Mouse (Mus musculus) stomach, postnatal 0 days (tissue): ENCODE measurements around the gene Lrrc45. TPM values are rescaled to one million over a fixed set of nuclear protein-coding genes. Genes with fewer than 3 reads are reported as not detected.

ENCODE experiments used
- ATAC-seq: fragments of 200-750 bp; cut with Nextera tagmentation; 2 replicates; pipeline ENCODE4 v1.8.0; 2017; ENCODE audit not compliant: low FRiP score, low TSS enrichment
- DNase-seq: peaks from one replicate; pipeline ENCODE4 v3.0.0-alpha.2; 2016; ENCODE audit warnings: low spot score
- H3K27ac ChIP-seq: fragments of 300-500 bp; sonication (generic); replicated peaks from 2 replicates; pipeline ENCODE4 v1.5.1; 2014; ENCODE audit warnings: mild to moderate bottlenecking, control low read depth
- H3K27me3 ChIP-seq: fragments of 300-500 bp; sonication (generic); 2 replicates; pipeline ENCODE4 v1.6.1; 2014; ENCODE audit warnings: low read length; ENCODE audit not compliant: control insufficient read depth, insufficient read depth
- H3K36me3 ChIP-seq: fragments of 300-500 bp; sonication (generic); 2 replicates; pipeline ENCODE4 v1.6.1; 2014; ENCODE audit warnings: low read length, mixed read lengths; ENCODE audit not compliant: control insufficient read depth, insufficient read depth
- H3K4me1 ChIP-seq: fragments of 300-500 bp; sonication (generic); replicated peaks from 2 replicates; pipeline ENCODE4 v1.6.1; 2014; ENCODE audit warnings: antibody characterized with exemption; ENCODE audit not compliant: control insufficient read depth, insufficient read depth
- H3K4me2 ChIP-seq: fragments of 300-500 bp; sonication (generic); replicated peaks from 2 replicates; pipeline ENCODE4 v1.6.1; 2014; ENCODE audit warnings: low read depth, mild to moderate bottlenecking, control low read depth, moderate library complexity
- H3K4me3 ChIP-seq: fragments of 300-500 bp; sonication (generic); 2 replicates; pipeline ENCODE4 v1.5.1; 2014; ENCODE audit warnings: low read depth, low read length, control low read depth
- H3K9ac ChIP-seq: fragments of 300-500 bp; sonication (generic); 2 replicates; pipeline ENCODE4 v1.6.1; 2014; ENCODE audit warnings: mild to moderate bottlenecking, low read length, control low read depth, mixed read lengths
- H3K9me3 ChIP-seq: fragments of 300-500 bp; sonication (generic); 2 replicates; pipeline ENCODE4 v1.6.1; 2016; ENCODE audit warnings: low read length; ENCODE audit not compliant: control insufficient read depth
- CTCF ChIP-seq: IDR thresholded peaks from 2 replicates; pipeline ENCODE4 v1.5.1; 2016; ENCODE audit warnings: antibody characterized with exemption, low read depth, mild to moderate bottlenecking, moderate library complexity
- EP300 ChIP-seq: optimal IDR thresholded peaks from 2 replicates; pipeline ENCODE3; 2016; ENCODE audit warnings: antibody characterized with exemption
- WGBS: fragments of 180-500 bp; shearing (Covaris S2); extraction: QIAGEN DNeasy Blood & Tissue Kit; methylation state at CpG from one replicate; pipeline ENCODE4 v1.1.7; 2014; 5-methylcytosine and 5-hydroxymethylcytosine counted together
- polyA plus RNA-seq: library from polyadenylated mRNA; unstranded; fragments of >200 nt; fragmentation: Nextera tagmentation; extraction: Ambion mirVana; gene quantifications from 2 replicates; pipeline ENCODE4 v1.2.1, GENCODE M21; 2015

The Lrrc45 gene
- polyA plus RNA-seq, 1 experiment from 2014 or later = 18.7 TPM

DNA sequence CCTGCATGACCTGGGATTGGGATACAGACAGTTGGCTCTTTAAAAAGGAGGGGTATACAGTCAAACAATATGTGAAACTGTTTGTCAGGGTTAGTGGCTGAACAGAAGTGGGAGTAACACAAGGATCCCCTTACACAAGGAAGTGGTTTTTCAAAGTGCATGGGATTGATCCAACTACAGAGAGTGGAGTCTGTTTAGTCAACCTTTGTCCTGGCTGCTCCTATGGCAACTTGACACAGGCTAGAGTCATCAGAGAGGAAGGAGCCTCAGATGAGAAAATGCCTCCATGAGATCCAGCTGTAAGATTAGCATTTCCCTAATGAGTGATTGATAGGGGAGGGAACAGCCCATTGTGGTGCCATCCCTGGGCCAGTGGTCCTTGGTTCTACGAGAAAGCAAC lies 54.5 kb downstream of the Lrrc45 start:
- DNase-seq = peak; percentile 62
- no peaks in the 10 kb centered on the region for H3K27me3 ChIP-seq
- H3K36me3 ChIP-seq = no peaks in the 10 kb centered on the region
- no peaks in the 10 kb centered on the region for H3K4me1 ChIP-seq
- H3K9ac ChIP-seq = no peak overlapping the region
- peak overlapping the region; percentile 70 for H3K27ac ChIP-seq
- no peak overlapping the region for H3K4me3 ChIP-seq
- WGBS = 74% methylated on average over 1 of the region's 1 CpGs
- no peaks in the 10 kb centered on the region for H3K9me3 ChIP-seq
- peak; percentile 84 for ATAC-seq
- TF ChIP-seq EP300 = no peak
- TF ChIP-seq CTCF = no peak
- H3K4me2 ChIP-seq = no peak overlapping the region

Other genes with a start within 250 kb of the Lrrc45 start
- gene Arl16, start 246.3 kb upstream of the Lrrc45 start, polyA plus RNA-seq = 24.4 and 30.6 TPM in 2 replicates
- 133 and 134 TPM in 2 replicates for gene Mrpl12, start 229.3 kb upstream of the Lrrc45 start, polyA plus RNA-seq
- gene Slc25a10, start 222.1 kb upstream of the Lrrc45 start, polyA plus RNA-seq = 86.1 and 94.0 TPM in 2 replicates
- 3.5 and 5.8 TPM in 2 replicates for gene Gcgr, start 183.2 kb upstream of the Lrrc45 start, polyA plus RNA-seq
- 113 and 115 TPM in 2 replicates for gene Mcrip1, start 164.2 kb upstream of the Lrrc45 start, polyA plus RNA-seq
- not detected in 2 replicates for gene Ppp1r27, start 162.8 kb upstream of the Lrrc45 start, polyA plus RNA-seq
- 858 and 892 TPM in 2 replicates for gene P4hb, start 140.7 kb upstream of the Lrrc45 start, polyA plus RNA-seq
- gene Arhgdia, start 132.3 kb upstream of the Lrrc45 start, polyA plus RNA-seq = 352 and 362 TPM in 2 replicates
- gene Alyref, start 115.6 kb upstream of the Lrrc45 start, polyA plus RNA-seq = 213 TPM in 2 replicates
- gene Anapc11, start 115.5 kb upstream of the Lrrc45 start, polyA plus RNA-seq = 121 and 126 TPM in 2 replicates
- 20.4 and 20.9 TPM in 2 replicates for gene Npb, start 105.4 kb upstream of the Lrrc45 start, polyA plus RNA-seq
- 73.7 and 79.0 TPM in 2 replicates for gene Pcyt2, start 96.0 kb upstream of the Lrrc45 start, polyA plus RNA-seq
- gene Sirt7, start 88.7 kb upstream of the Lrrc45 start, polyA plus RNA-seq = 36.1 and 42.2 TPM in 2 replicates
- 21.0 and 21.3 TPM in 2 replicates for gene Mafg, start 80.3 kb upstream of the Lrrc45 start, polyA plus RNA-seq
- gene Pycr1, start 70.2 kb upstream of the Lrrc45 start, polyA plus RNA-seq = 13.9 and 18.4 TPM in 2 replicates
- gene Myadml2, start 65.8 kb upstream of the Lrrc45 start, polyA plus RNA-seq = 0.21 TPM in 1 of 2 replicates, not detected in the other
- 1.4 and 2.7 TPM in 2 replicates for gene Notum, start 52.8 kb upstream of the Lrrc45 start, polyA plus RNA-seq
- gene Aspscr1, start 41.0 kb upstream of the Lrrc45 start, polyA plus RNA-seq = 74.1 and 81.1 TPM in 2 replicates
- 123 and 127 TPM in 2 replicates for gene Cenpx, start 187 bp upstream of the Lrrc45 start, polyA plus RNA-seq
- 21.9 and 22.1 TPM in 2 replicates for gene Rac3, start 7.5 kb downstream of the Lrrc45 start, polyA plus RNA-seq
- 56.3 and 58.4 TPM in 2 replicates for gene Dcxr, start 13.4 kb downstream of the Lrrc45 start, polyA plus RNA-seq
- 129 and 160 TPM in 2 replicates for gene Cbr2, start 18.2 kb downstream of the Lrrc45 start, polyA plus RNA-seq
- 3.0 and 3.1 TPM in 2 replicates for gene Hmga1b, start 48.9 kb downstream of the Lrrc45 start, polyA plus RNA-seq
- gene Rfng, start 70.3 kb downstream of the Lrrc45 start, polyA plus RNA-seq = 18.1 and 23.2 TPM in 2 replicates
- gene Gps1, start 70.3 kb downstream of the Lrrc45 start, polyA plus RNA-seq = 94.5 and 98.6 TPM in 2 replicates
- gene Dus1l, start 82.5 kb downstream of the Lrrc45 start, polyA plus RNA-seq = 39.8 and 42.4 TPM in 2 replicates
- 16.0 and 19.7 TPM in 2 replicates for gene Fasn, start 110.6 kb downstream of the Lrrc45 start, polyA plus RNA-seq
- 1.1 and 1.4 TPM in 2 replicates for gene Ccdc57, start 218.9 kb downstream of the Lrrc45 start, polyA plus RNA-seq
- gene Slc16a3, start 234.6 kb downstream of the Lrrc45 start, polyA plus RNA-seq = 7.2 and 10.0 TPM in 2 replicates